Mouse (Mus musculus) neural tube, postnatal 0 days (tissue): ENCODE data around the gene Jrkl. TPM values are rescaled to one million over a fixed set of nuclear protein-coding genes. Genes with fewer than 3 reads are reported as not detected.

Experiments used
- polyA plus RNA-seq: library from polyadenylated mRNA; unstranded; fragments of >200 nt; fragmentation: Nextera tagmentation; extraction: Ambion mirVana; gene quantifications from 2 replicates; pipeline ENCODE4 v1.2.1, GENCODE M21; 2015

The Jrkl gene
- 6.0 and 7.3 TPM in 2 replicates for polyA plus RNA-seq

GRCm38 (mm10) chr9:13245481-13245880, at the start of gene Jrkl:
TSS of gene Jrkl (minus strand) at chr9:13245829.

GRCm38 (mm10) chr9:13246815-13247638, 1.4 kb upstream of the Jrkl start, which contains the start of gene Ccdc82:
TSS of gene Ccdc82 (plus strand) at chr9:13246955.

Other genes starting within 250 kb of the Jrkl start
- gene Ccdc82, start 1.1 kb upstream of the Jrkl start, polyA plus RNA-seq = 9.4 and 12.5 TPM in 2 replicates
- gene Maml2, start 52.1 kb upstream of the Jrkl start, polyA plus RNA-seq = 11.5 and 11.6 TPM in 2 replicates
- gene Gm17571, start 200.9 kb upstream of the Jrkl start, polyA plus RNA-seq = not detected in 2 replicates